Mouse (Mus musculus) ES-E14 (cell line): ENCODE measurements around the gene Ptprm.

Experiments
- CHD2 ChIP-seq: IDR thresholded peaks from 2 replicates; pipeline ENCODE4 v1.6.1; 2014; ENCODE audit warnings: mild to moderate bottlenecking, low read depth, low read length, inconsistent platforms
- HCFC1 ChIP-seq: IDR thresholded peaks from 2 replicates; pipeline ENCODE4 v1.6.1; 2012; ENCODE audit warnings: low read length, inconsistent platforms, borderline replicate concordance; ENCODE audit not compliant: insufficient read depth
- MAFK ChIP-seq: IDR thresholded peaks from 2 replicates; pipeline ENCODE4 v1.6.1; 2014; ENCODE audit warnings: mild to moderate bottlenecking, low read depth, low read length, inconsistent platforms; ENCODE audit not compliant: insufficient read depth
- ZC3H11A ChIP-seq: IDR thresholded peaks from 2 replicates; pipeline ENCODE4 v1.6.1; 2012; ENCODE audit warnings: low read depth, mild to moderate bottlenecking, inconsistent platforms, low read length, borderline replicate concordance

GRCm38 (mm10) chr17:66877582-66877981 lies 476.7 kb downstream of the Ptprm start:
- TF ChIP-seq HCFC1, result no peak
- no peak for TF ChIP-seq ZC3H11A
- no peak for TF ChIP-seq MAFK
- TF ChIP-seq CHD2, result no peak
